Mouse (Mus musculus): Measurements from ENCODE around the gene Optc. TPM values are rescaled to one million over a fixed set of nuclear protein-coding genes. Genes with fewer than 3 reads are reported as not detected.

Gene Optc
- polyA plus RNA-seq, 1 experiment from 2014 or later = 0.82 TPM

- no peaks in the 10 kb centered on the region for H3K9me3 ChIP-seq (ENCODE audit: control insufficient read depth, low read length)
- H3K4me1 ChIP-seq (ENCODE audit: control insufficient read depth, insufficient read depth, low read length) = peaks cover 32% of the 10 kb centered on the region
- DNase-seq (ENCODE audit: low spot score) = no peak
- H3K4me3 ChIP-seq (ENCODE audit: low read depth, low read length) = no peak overlapping the region
- no peak for ATAC-seq (ENCODE audit: low read depth)
- no peaks in the 10 kb centered on the region for H3K27me3 ChIP-seq (replicated peaks; ENCODE audit: control insufficient read depth, insufficient read depth, low read length)
- no peaks in the 10 kb centered on the region for H3K36me3 ChIP-seq (ENCODE audit: control insufficient read depth, insufficient read depth, low read length)
- H3K27ac ChIP-seq (replicated peaks; ENCODE audit: low read depth, low read length) = no peak overlapping the region
- WGBS = 64% methylated on average over 6 of the region's 6 CpGs
- no peak overlapping the region for H3K4me2 ChIP-seq (ENCODE audit: low read depth, low read length)
- no peak overlapping the region for H3K9ac ChIP-seq (ENCODE audit: low read depth, low read length)
Observed at GRCm38 (mm10) chr1:133913018-133913417, 5.2 kb upstream of the Optc start.

GRCm38 (mm10) chr1:133911456-133911855 lies 3.7 kb upstream of the Optc start:
- no peaks in the 10 kb centered on the region for H3K36me3 ChIP-seq (ENCODE audit: control insufficient read depth, insufficient read depth, low read length)
- no peaks in the 10 kb centered on the region for H3K27me3 ChIP-seq (replicated peaks; ENCODE audit: control insufficient read depth, insufficient read depth, low read length)
- no peak overlapping the region for H3K27ac ChIP-seq (replicated peaks; ENCODE audit: low read depth, low read length)
- ATAC-seq (ENCODE audit: low read depth) (no peak; the same call in 1 of the 2 replicates), DNase-seq (ENCODE audit: low spot score) (peak; percentile 82)
- 23% methylated on average over 4 of the region's 4 CpGs for WGBS
- no peaks in the 10 kb centered on the region for H3K9me3 ChIP-seq (ENCODE audit: control insufficient read depth, low read length)
- peaks cover 29% of the 10 kb centered on the region for H3K4me1 ChIP-seq (ENCODE audit: control insufficient read depth, insufficient read depth, low read length)
- H3K4me3 ChIP-seq (ENCODE audit: low read depth, low read length) = no peak overlapping the region
- H3K4me2 ChIP-seq (ENCODE audit: low read depth, low read length) = no peak overlapping the region
- no peak overlapping the region for H3K9ac ChIP-seq (ENCODE audit: low read depth, low read length)

GRCm38 (mm10) chr1:133911008-133911407 lies 3.2 kb upstream of the Optc start:
- no peak overlapping the region for H3K4me3 ChIP-seq (ENCODE audit: low read depth, low read length)

GRCm38 (mm10) chr1:133910108-133910507 lies 2.3 kb upstream of the Optc start:
- no peaks in the 10 kb centered on the region for H3K36me3 ChIP-seq (ENCODE audit: control insufficient read depth, insufficient read depth, low read length)
- H3K4me3 ChIP-seq (ENCODE audit: low read depth, low read length) = no peak overlapping the region
- ATAC-seq (ENCODE audit: low read depth) (no peak), DNase-seq (ENCODE audit: low spot score) (no peak)
- no peak overlapping the region for H3K27ac ChIP-seq (replicated peaks; ENCODE audit: low read depth, low read length)
- peaks cover 22% of the 10 kb centered on the region for H3K4me1 ChIP-seq (ENCODE audit: control insufficient read depth, insufficient read depth, low read length)
- H3K4me2 ChIP-seq (ENCODE audit: low read depth, low read length) = no peak overlapping the region
- 84% methylated on average over 7 of the region's 7 CpGs for WGBS
- H3K27me3 ChIP-seq (replicated peaks; ENCODE audit: control insufficient read depth, insufficient read depth, low read length) = no peaks in the 10 kb centered on the region
- H3K9ac ChIP-seq (ENCODE audit: low read depth, low read length) = no peak overlapping the region
- no peaks in the 10 kb centered on the region for H3K9me3 ChIP-seq (ENCODE audit: control insufficient read depth, low read length)

More at GRCm38 (mm10) chr1:133911008-133911407, 3.2 kb upstream of the Optc start:
- Histone ChIP-seq H3K27me3 (replicated peaks; ENCODE audit: control insufficient read depth, insufficient read depth, low read length) (no peaks in the 10 kb centered on the region), H3K4me1 (ENCODE audit: control insufficient read depth, insufficient read depth, low read length) (peaks cover 27% of the 10 kb centered on the region), H3K27ac (replicated peaks; ENCODE audit: low read depth, low read length) (no peak overlapping the region), H3K9me3 (ENCODE audit: control insufficient read depth, low read length) (no peaks in the 10 kb centered on the region), H3K9ac (ENCODE audit: low read depth, low read length) (no peak overlapping the region), H3K4me2 (ENCODE audit: low read depth, low read length) (no peak overlapping the region), H3K36me3 (ENCODE audit: control insufficient read depth, insufficient read depth, low read length) (no peaks in the 10 kb centered on the region)
- 49% methylated on average over 4 of the region's 4 CpGs for WGBS
- DNase-seq (ENCODE audit: low spot score) (no peak), ATAC-seq (ENCODE audit: low read depth) (no peak)

GRCm38 (mm10) chr1:133908659-133909575 lies 1.1 kb upstream of the Optc start:
- H3K36me3 ChIP-seq (ENCODE audit: control insufficient read depth, insufficient read depth, low read length) = no peaks in the 10 kb centered on the region
- ATAC-seq (ENCODE audit: low read depth) (peak; percentile 27; the same call in 1 of the 2 replicates), DNase-seq (ENCODE audit: low spot score) (peak; percentile 82)
- H3K4me2 ChIP-seq (ENCODE audit: low read depth, low read length) = peak overlapping the region; percentile 93
- H3K9me3 ChIP-seq (ENCODE audit: control insufficient read depth, low read length) = no peaks in the 10 kb centered on the region
- 13% methylated on average over 20 of the region's 27 CpGs for WGBS
- H3K9ac ChIP-seq (ENCODE audit: low read depth, low read length) = peak overlapping the region; percentile 75
- H3K4me1 ChIP-seq (ENCODE audit: control insufficient read depth, insufficient read depth, low read length) = peaks cover 22% of the 10 kb centered on the region
- H3K27ac ChIP-seq (replicated peaks; ENCODE audit: low read depth, low read length) = peak overlapping the region; percentile 77
- H3K27me3 ChIP-seq (replicated peaks; ENCODE audit: control insufficient read depth, insufficient read depth, low read length) = no peaks in the 10 kb centered on the region
- peak overlapping the region; percentile 46 for H3K4me3 ChIP-seq (ENCODE audit: low read depth, low read length)

- no peak for DNase-seq (ENCODE audit: low spot score)
- Histone ChIP-seq H3K9me3 (ENCODE audit: control insufficient read depth, low read length) (no peaks in the 10 kb centered on the region), H3K4me2 (ENCODE audit: low read depth, low read length) (no peak overlapping the region), H3K9ac (ENCODE audit: low read depth, low read length) (no peak overlapping the region), H3K27me3 (replicated peaks; ENCODE audit: control insufficient read depth, insufficient read depth, low read length) (no peaks in the 10 kb centered on the region), H3K4me1 (ENCODE audit: control insufficient read depth, insufficient read depth, low read length) (peaks cover 22% of the 10 kb centered on the region), H3K36me3 (ENCODE audit: control insufficient read depth, insufficient read depth, low read length) (no peaks in the 10 kb centered on the region), H3K4me3 (ENCODE audit: low read depth, low read length) (no peak overlapping the region), H3K27ac (replicated peaks; ENCODE audit: low read depth, low read length) (no peak overlapping the region)
- 39% methylated on average over 12 of the region's 12 CpGs for WGBS
- ATAC-seq (ENCODE audit: low read depth) = no peak
Observed at GRCm38 (mm10) chr1:133906420-133906819, 1.4 kb downstream of the Optc start.

- 76% methylated on average over 9 of the region's 9 CpGs for WGBS
- DNase-seq (ENCODE audit: low spot score) (no peak), ATAC-seq (ENCODE audit: low read depth) (no peak)
- H3K9me3 ChIP-seq (ENCODE audit: control insufficient read depth, low read length) = no peaks in the 10 kb centered on the region
- no peaks in the 10 kb centered on the region for H3K36me3 ChIP-seq (ENCODE audit: control insufficient read depth, insufficient read depth, low read length)
- H3K4me3 ChIP-seq (ENCODE audit: low read depth, low read length) = no peak overlapping the region
- H3K9ac ChIP-seq (ENCODE audit: low read depth, low read length) = no peak overlapping the region
- no peak overlapping the region for H3K4me2 ChIP-seq (ENCODE audit: low read depth, low read length)
- no peak overlapping the region for H3K27ac ChIP-seq (replicated peaks; ENCODE audit: low read depth, low read length)
- H3K4me1 ChIP-seq (ENCODE audit: control insufficient read depth, insufficient read depth, low read length) = peaks cover 5% of the 10 kb centered on the region
- no peaks in the 10 kb centered on the region for H3K27me3 ChIP-seq (replicated peaks; ENCODE audit: control insufficient read depth, insufficient read depth, low read length)
Observed at GRCm38 (mm10) chr1:133900825-133901224, 7.0 kb downstream of the Optc start.

- Histone ChIP-seq H3K4me3 (ENCODE audit: low read depth, low read length) (no peak overlapping the region), H3K4me1 (ENCODE audit: control insufficient read depth, insufficient read depth, low read length) (peaks cover 5% of the 10 kb centered on the region), H3K27ac (replicated peaks; ENCODE audit: low read depth, low read length) (no peak overlapping the region), H3K4me2 (ENCODE audit: low read depth, low read length) (no peak overlapping the region), H3K9me3 (ENCODE audit: control insufficient read depth, low read length) (no peaks in the 10 kb centered on the region), H3K36me3 (ENCODE audit: control insufficient read depth, insufficient read depth, low read length) (no peaks in the 10 kb centered on the region), H3K27me3 (replicated peaks; ENCODE audit: control insufficient read depth, insufficient read depth, low read length) (no peaks in the 10 kb centered on the region), H3K9ac (ENCODE audit: low read depth, low read length) (no peak overlapping the region)
- 70% methylated on average over 9 of the region's 9 CpGs for WGBS
- DNase-seq (ENCODE audit: low spot score) = no peak
- ATAC-seq (ENCODE audit: low read depth) = no peak
Observed at GRCm38 (mm10) chr1:133899043-133899542, 8.7 kb downstream of the Optc start.
